Comparison of ENCODE assay signal across 12 mouse cellular contexts in the genomic region with DNA sequence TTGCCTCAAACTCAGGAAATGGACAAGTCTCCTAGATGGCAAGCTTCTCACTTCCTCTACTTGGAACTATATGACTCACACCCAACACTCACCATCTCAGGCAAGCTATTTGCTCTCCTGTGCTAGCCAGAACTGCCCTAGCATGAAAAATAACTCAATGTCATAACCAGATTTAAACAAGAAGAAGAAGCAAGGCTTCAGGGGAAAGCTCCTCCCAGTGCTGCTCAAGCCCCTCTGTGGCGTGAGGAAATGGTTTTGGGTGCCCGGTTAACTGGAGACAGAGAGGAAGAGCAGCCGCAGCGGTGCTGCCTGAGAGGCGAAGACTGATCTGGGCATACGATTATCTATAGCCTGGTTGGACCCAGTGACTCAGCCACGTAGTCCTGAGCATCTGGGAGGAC. TPM values are rescaled to one million over a fixed set of nuclear protein-coding genes. Genes with fewer than 3 reads are reported as not detected.
DNase-seq lines count a peak whose midpoint lies in the region; ATAC-seq and TF ChIP-seq lines count a peak whose summit lies in the region.
"Had no signal": no experiment of that assay in that cellular context is flagged by ENCODE, and none has a peak within 500 bp of the region (broad histone marks: within the 10 kb centered on the region; RNA-seq: fewer than 3 reads in every experiment).

No protein-coding gene starts in this region.

- no peak overlapping the region for H3K4me3 ChIP-seq in heart, embryonic 13.5 days
- H3K4me3 ChIP-seq in liver, postnatal 0 days (ENCODE audit: low read depth, low read length): no peak overlapping the region
- no peak overlapping the region for H3K4me3 ChIP-seq in stomach, postnatal 0 days (ENCODE audit: low read depth, low read length)
- no peak overlapping the region for H3K4me3 ChIP-seq in midbrain, embryonic 11.5 days (ENCODE audit: low read depth, low read length)
- H3K4me3 ChIP-seq: midbrain, embryonic 10.5 days had no signal

- intact Hi-C loops in heart, postnatal 10 days (cut with DNase I): no loop called here

- ATAC-seq in heart, embryonic 13.5 days (ENCODE audit: extremely low read depth, insufficient number of reproducible peaks, low FRiP score, low TSS enrichment): no peak
- ATAC-seq in activated CD4-positive, CD25-positive, alpha-beta regulatory T cell, adult 4 months: peak; percentile 77
- ATAC-seq in liver, postnatal 0 days: peak; percentile 46
- ATAC-seq in stomach, postnatal 0 days (ENCODE audit: low FRiP score, low TSS enrichment): peak; percentile 78
- no peak for ATAC-seq in midbrain, embryonic 11.5 days (ENCODE audit: low FRiP score)

- no peak for DNase-seq in heart, postnatal 10 days
- DNase-seq in liver, postnatal 0 days: no peak
- no peak for DNase-seq in stomach, postnatal 0 days (ENCODE audit: low spot score)
- no peak for DNase-seq in cerebellum, postnatal 25 days
- DNase-seq in left cerebral cortex, adult 11 months (ENCODE audit: low spot score): no peak
- no peak for DNase-seq in midbrain, embryonic 11.5 days (ENCODE audit: low spot score, missing footprints)
- DNase-seq: cerebellum, adult 9-10 months; left cerebral cortex, postnatal 4 days had no signal

- no peak for TF ChIP-seq CTCF in liver, postnatal 0 days (IDR thresholded peaks at IDR 0.05; ENCODE audit: low read depth)
- no peak for TF ChIP-seq CTCF in stomach, postnatal 0 days (IDR thresholded peaks at IDR 0.05; ENCODE audit: low read depth)

- H3K27me3 ChIP-seq in heart, embryonic 13.5 days (replicated peaks): no peaks in the 10 kb centered on the region
- H3K27me3 ChIP-seq in liver, postnatal 0 days (ENCODE audit: insufficient read depth, low read length): no peaks in the 10 kb centered on the region
- no peaks in the 10 kb centered on the region for H3K27me3 ChIP-seq in stomach, postnatal 0 days (ENCODE audit: control insufficient read depth, insufficient read depth, low read length)
- no peaks in the 10 kb centered on the region for H3K27me3 ChIP-seq in midbrain, embryonic 11.5 days (ENCODE audit: control insufficient read depth, insufficient read depth, low read length)

- no peaks in the 10 kb centered on the region for H3K36me3 ChIP-seq in heart, embryonic 13.5 days
- H3K36me3 ChIP-seq in liver, postnatal 0 days (replicated peaks; ENCODE audit: insufficient read depth, low read length): no peaks in the 10 kb centered on the region
- H3K36me3 ChIP-seq in stomach, postnatal 0 days (ENCODE audit: control insufficient read depth, insufficient read depth, low read length): no peaks in the 10 kb centered on the region
- H3K36me3 ChIP-seq in midbrain, embryonic 11.5 days (ENCODE audit: control insufficient read depth, insufficient read depth, low read length): no peaks in the 10 kb centered on the region
- H3K36me3 ChIP-seq: midbrain, embryonic 10.5 days had no signal

- H3K27ac ChIP-seq in heart, embryonic 13.5 days (replicated peaks): 0 out of 2 replicates have a peak overlapping the region, but pooled peaks have one; percentile 32
- H3K27ac ChIP-seq in liver, postnatal 0 days (ENCODE audit: low read depth): peak overlapping the region; percentile 59; the same call in 1 of the 2 replicates
- 0 out of 2 replicates have a peak overlapping the region, but pooled peaks have one; percentile 45 for H3K27ac ChIP-seq in stomach, postnatal 0 days (replicated peaks)
- H3K27ac ChIP-seq in midbrain, embryonic 11.5 days (ENCODE audit: low read depth, low read length): no peak overlapping the region
- H3K27ac ChIP-seq: hindbrain, embryonic 14.5 days; midbrain, embryonic 10.5 days had no signal

- H3K9me3 ChIP-seq in heart, embryonic 13.5 days: no peaks in the 10 kb centered on the region
- no peaks in the 10 kb centered on the region for H3K9me3 ChIP-seq in liver, postnatal 0 days (ENCODE audit: low read length)
- H3K9me3 ChIP-seq in stomach, postnatal 0 days (ENCODE audit: control insufficient read depth, low read length): no peaks in the 10 kb centered on the region
- no peaks in the 10 kb centered on the region for H3K9me3 ChIP-seq in midbrain, embryonic 11.5 days (ENCODE audit: control insufficient read depth, low read length)
- H3K9me3 ChIP-seq: midbrain, embryonic 10.5 days had no signal

- H3K4me2 ChIP-seq in heart, embryonic 13.5 days: no peak overlapping the region
- H3K4me2 ChIP-seq in liver, postnatal 0 days (ENCODE audit: low read depth, low read length): 0 out of 2 replicates have a peak overlapping the region, but pooled peaks have one; percentile 22
- no peak overlapping the region for H3K4me2 ChIP-seq in stomach, postnatal 0 days (replicated peaks; ENCODE audit: low read depth)
- no peak overlapping the region for H3K4me2 ChIP-seq in midbrain, embryonic 11.5 days
- H3K4me2 ChIP-seq: hindbrain, embryonic 14.5 days had no signal

- WGBS in heart, embryonic 13.5 days: 61% methylated on average over 7 of the region's 7 CpGs
- WGBS in liver, postnatal 0 days (ENCODE audit: insufficient replicate concordance): 18% methylated on average over 7 of the region's 7 CpGs
- 56% methylated on average over 7 of the region's 7 CpGs for WGBS in stomach, postnatal 0 days
- WGBS in midbrain, embryonic 11.5 days: 68% methylated on average over 7 of the region's 7 CpGs

- no peak for TF ChIP-seq EP300 in liver, postnatal 0 days (IDR thresholded peaks at IDR 0.05; ENCODE audit: low read depth)
- no peak for TF ChIP-seq EP300 in stomach, postnatal 0 days (optimal IDR thresholded peaks at IDR 0.05)

- no peak overlapping the region for H3K9ac ChIP-seq in heart, embryonic 13.5 days
- H3K9ac ChIP-seq in liver, postnatal 0 days (replicated peaks): no peak overlapping the region
- no peak overlapping the region for H3K9ac ChIP-seq in stomach, postnatal 0 days (ENCODE audit: low read length)
- no peak overlapping the region for H3K9ac ChIP-seq in midbrain, embryonic 11.5 days (ENCODE audit: low read length)
- H3K9ac ChIP-seq: hindbrain, embryonic 14.5 days had no signal

- H3K4me1 ChIP-seq in heart, embryonic 13.5 days: peaks cover 10% of the 10 kb centered on the region
- peaks cover 8% of the 10 kb centered on the region for H3K4me1 ChIP-seq in liver, postnatal 0 days (ENCODE audit: insufficient read depth)
- no peaks in the 10 kb centered on the region for H3K4me1 ChIP-seq in stomach, postnatal 0 days (replicated peaks; ENCODE audit: control insufficient read depth, insufficient read depth)
- no peaks in the 10 kb centered on the region for H3K4me1 ChIP-seq in midbrain, embryonic 11.5 days (ENCODE audit: control insufficient read depth, insufficient read depth, low read length)
- H3K4me1 ChIP-seq: midbrain, embryonic 10.5 days had no signal

RNA-seq across cellular contexts. Expression of gene Secisbp2l, which starts 8.8 kb away (rescaled TPM):
- 11.1 and 11.2 TPM in 2 replicates for polyA plus RNA-seq in heart, embryonic 13.5 days (2015; fragmentation: Nextera tagmentation; extraction: Ambion mirVana)
- total RNA-seq in heart, postnatal 10 days (2021): 10 to 100 TPM; 35.2 to 35.9 TPM
- polyA plus RNA-seq in activated CD4-positive, CD25-positive, alpha-beta regulatory T cell, adult 4 months (2017; shearing (Covaris generic)): 10 to 100 TPM; 19.9 to 21.6 TPM
- 5.7 TPM in 2 replicates for polyA plus RNA-seq in liver, postnatal 0 days (2015; fragmentation: Nextera tagmentation; extraction: Ambion mirVana)
- polyA plus RNA-seq in stomach, postnatal 0 days (2015; fragmentation: Nextera tagmentation; extraction: Ambion mirVana): 8.7 and 9.5 TPM in 2 replicates
- polyA plus RNA-seq in midbrain, embryonic 11.5 days (2014; fragmentation: Nextera tagmentation; extraction: Ambion mirVana): 24.8 and 28.9 TPM in 2 replicates

Comparison
In these comparisons a context has a peak if more than half of its experiments do, and no peak if none do; other contexts are left out.
1. ATAC-seq: peak in activated CD4-positive, CD25-positive, alpha-beta regulatory T cell, adult 4 months (single experiment), liver, postnatal 0 days (single experiment) and stomach, postnatal 0 days (single experiment); none in heart, embryonic 13.5 days (single experiment) and midbrain, embryonic 11.5 days (single experiment).